Mouse (Mus musculus) ES-E14 (cell line): ENCODE data around the gene Washc2. TPM values are rescaled to one million over a fixed set of nuclear protein-coding genes. Genes with fewer than 3 reads are reported as not detected.
"Not testable (repeated sequence)": the region's sequence is repeated elsewhere in the genome, so short reads cannot be mapped to it uniquely, and the experiment has no call there.

Experiments
- DNase-seq: peaks from one replicate; pipeline ENCODE4 v3.0.0-alpha.2; 2013; ENCODE audit warnings: low read depth, low spot score
- H3K27ac ChIP-seq: 2 replicates; pipeline ENCODE4 v1.5.1; 2012; ENCODE audit warnings: low read depth, mild to moderate bottlenecking, low read length, moderate library complexity, mixed read lengths; ENCODE audit not compliant: poor library complexity, insufficient read depth, severe bottlenecking
- H3K36me3 ChIP-seq: 2 replicates; pipeline ENCODE4 v1.6.1; 2012; ENCODE audit warnings: mild to moderate bottlenecking, low read length, moderate library complexity, mixed read lengths; ENCODE audit not compliant: control insufficient read depth, poor library complexity, insufficient read depth, severe bottlenecking
- H3K4me1 ChIP-seq, 2 experiments: fragments of 150-350 bp in 1 of 2; sonication (generic) in 1 of 2; 2 replicates each; pipeline ENCODE4 v1.6.1; 2012; ENCODE audit warnings: low read length in 2 of 2, mild to moderate bottlenecking in 1 of 2, mixed read lengths in 1 of 2; ENCODE audit not compliant: control insufficient read depth in 2 of 2, insufficient read depth in 2 of 2, poor library complexity in 1 of 2
- H3K4me3 ChIP-seq, 2 experiments: fragments of 150-350 bp in 1 of 2; sonication (generic) in 1 of 2; 2 replicates each; pipeline ENCODE4 v1.5.1; 2012; ENCODE audit warnings: low read length in 2 of 2, low read depth in 1 of 2, mild to moderate bottlenecking in 1 of 2, mixed read lengths in 1 of 2; ENCODE audit not compliant: insufficient read depth in 1 of 2, poor library complexity in 1 of 2, severe bottlenecking in 1 of 2
- H3K9ac ChIP-seq: 2 replicates; pipeline ENCODE4 v1.6.1; 2012; ENCODE audit warnings: low read depth, mild to moderate bottlenecking, low read length, mixed read lengths; ENCODE audit not compliant: poor library complexity, insufficient read depth, severe bottlenecking
- H3K9me3 ChIP-seq: fragments of 150-350 bp; sonication (generic); 2 replicates; pipeline ENCODE4 v1.6.1; 2012; ENCODE audit warnings: low read depth, mild to moderate bottlenecking, low read length; ENCODE audit not compliant: control insufficient read depth, insufficient read depth
- CHD2 ChIP-seq: IDR thresholded peaks from 2 replicates; pipeline ENCODE4 v1.6.1; 2014; ENCODE audit warnings: mild to moderate bottlenecking, low read depth, low read length, inconsistent platforms
- HCFC1 ChIP-seq: IDR thresholded peaks from 2 replicates; pipeline ENCODE4 v1.6.1; 2012; ENCODE audit warnings: low read length, inconsistent platforms, borderline replicate concordance; ENCODE audit not compliant: insufficient read depth
- MAFK ChIP-seq: IDR thresholded peaks from 2 replicates; pipeline ENCODE4 v1.6.1; 2014; ENCODE audit warnings: mild to moderate bottlenecking, low read depth, low read length, inconsistent platforms; ENCODE audit not compliant: insufficient read depth
- ZC3H11A ChIP-seq: IDR thresholded peaks from 2 replicates; pipeline ENCODE4 v1.6.1; 2012; ENCODE audit warnings: low read depth, mild to moderate bottlenecking, inconsistent platforms, low read length, borderline replicate concordance
- ZNF384 ChIP-seq: IDR thresholded peaks from 2 replicates; pipeline ENCODE4 v1.6.1; 2012; ENCODE audit warnings: low read depth, low read length, inconsistent platforms
- in situ Hi-C, 2 experiments: fragments of 600-800 bp; cut with MboI; formaldehyde crosslinking; loops; one replicate each; pipeline ENCODE4 v1.15.1; 2025; ENCODE audit warnings: low sequenced_read_pairs in 2 of 2, inconsistent platforms in 1 of 2; ENCODE audit not compliant: unreplicated experiment in 2 of 2
- total RNA-seq: library from RNA; depleted of rRNA; stranded (reverse); fragments of 300-350 nt; gene quantifications from 2 replicates; pipeline ENCODE4 v1.2.3, GENCODE M21; 2012; rRNA removed

Gene Washc2
- 70.6 and 92.9 TPM in 2 replicates for total RNA-seq

DNA sequence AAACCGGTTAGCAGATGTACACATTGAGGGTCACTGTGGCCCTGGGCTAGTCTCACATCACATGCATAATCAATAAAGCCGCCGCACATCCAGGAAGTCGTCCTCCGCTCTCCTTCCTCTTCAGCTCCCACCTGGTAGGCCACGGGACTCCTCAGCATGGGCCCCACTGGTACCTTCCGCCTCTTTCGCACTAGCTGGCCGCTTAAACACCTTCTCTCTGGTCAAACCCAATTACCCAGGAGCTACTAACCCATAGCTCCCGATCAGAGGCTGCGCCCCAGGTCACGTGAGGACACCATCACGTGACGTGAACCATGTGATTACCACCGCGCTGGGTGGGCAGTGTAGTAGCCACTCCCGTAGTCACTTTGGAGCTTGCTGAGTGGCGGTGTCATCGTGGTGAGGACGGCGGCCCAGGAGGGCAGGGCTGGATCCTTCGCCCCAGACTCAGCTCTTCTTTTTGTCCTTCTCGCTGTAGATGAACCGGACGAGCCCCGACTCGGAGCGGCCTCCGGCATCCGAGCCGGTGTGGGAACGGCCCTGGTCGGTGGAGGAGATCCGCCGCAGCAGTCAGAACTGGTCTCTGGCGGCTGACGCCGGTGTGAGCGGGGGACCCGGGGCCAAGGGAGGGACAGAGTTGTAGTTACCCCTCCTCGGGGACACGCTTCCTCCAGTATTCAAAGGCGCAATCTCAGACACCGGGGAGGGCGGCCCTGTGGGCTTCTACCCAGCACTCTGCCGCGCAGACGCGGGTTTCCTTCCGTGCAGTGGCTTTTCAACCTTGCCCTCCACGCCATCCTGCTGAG is at the start of gene Washc2:
Gene Washc2 (plus strand): TSS at position 310 of the 806 bp plus-strand sequence.
- Histone ChIP-seq H3K4me3 (peak within 1 kb of the TSS; percentile 67 to 89), H3K36me3 (peaks cover 2% of the 10 kb centered on the region), H3K9me3 (no peaks in the 10 kb centered on the region), H3K9ac (peak within 1 kb of the TSS; percentile 90), H3K4me1 (peaks cover 0 to 2% of the 10 kb centered on the region in 2 experiments; a peak in 1 of 4 replicates), H3K27ac (peak within 1 kb of the TSS; percentile 72)
- TF ChIP-seq HCFC1 (0 out of 2 replicates have a peak, but pooled peaks have one; percentile 74), MAFK (peak; percentile 28; the same call in 1 of the 2 replicates), ZC3H11A (no peak)
- DNase-seq: peak; percentile 93
- in situ Hi-C loops: no loop called here

DNA sequence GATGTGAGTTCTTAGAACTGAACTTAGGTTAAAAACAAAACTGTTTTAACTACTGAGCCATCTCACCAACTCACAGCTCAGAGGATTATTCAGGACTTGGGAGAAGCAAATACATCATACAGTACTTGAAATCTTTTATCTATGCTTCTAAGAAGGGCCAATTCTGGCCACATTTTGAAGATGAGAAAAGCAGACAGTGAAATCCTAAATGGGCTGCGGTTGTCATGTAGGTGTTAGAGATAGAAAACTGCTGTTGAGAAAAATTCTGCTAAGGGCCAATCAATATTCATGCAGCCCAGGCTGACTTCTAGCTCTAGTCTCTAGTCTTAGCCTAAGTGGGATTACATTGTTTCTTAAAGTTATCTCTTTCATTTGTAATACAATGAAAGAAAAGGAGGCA is 41.5 kb upstream of the Washc2 start:
- TF ChIP-seq ZNF384 (no peak), MAFK (no peak), HCFC1 (no peak)
- H3K4me3 ChIP-seq: no peak overlapping the region
- no peak overlapping the region for H3K9ac ChIP-seq
- in situ Hi-C loops: no loop called here
- no peaks in the 10 kb centered on the region for H3K36me3 ChIP-seq
- H3K4me1 ChIP-seq: no peaks in the 10 kb centered on the region
- H3K9me3 ChIP-seq: no peaks in the 10 kb centered on the region
- no peak for DNase-seq
- no peak overlapping the region for H3K27ac ChIP-seq

DNA sequence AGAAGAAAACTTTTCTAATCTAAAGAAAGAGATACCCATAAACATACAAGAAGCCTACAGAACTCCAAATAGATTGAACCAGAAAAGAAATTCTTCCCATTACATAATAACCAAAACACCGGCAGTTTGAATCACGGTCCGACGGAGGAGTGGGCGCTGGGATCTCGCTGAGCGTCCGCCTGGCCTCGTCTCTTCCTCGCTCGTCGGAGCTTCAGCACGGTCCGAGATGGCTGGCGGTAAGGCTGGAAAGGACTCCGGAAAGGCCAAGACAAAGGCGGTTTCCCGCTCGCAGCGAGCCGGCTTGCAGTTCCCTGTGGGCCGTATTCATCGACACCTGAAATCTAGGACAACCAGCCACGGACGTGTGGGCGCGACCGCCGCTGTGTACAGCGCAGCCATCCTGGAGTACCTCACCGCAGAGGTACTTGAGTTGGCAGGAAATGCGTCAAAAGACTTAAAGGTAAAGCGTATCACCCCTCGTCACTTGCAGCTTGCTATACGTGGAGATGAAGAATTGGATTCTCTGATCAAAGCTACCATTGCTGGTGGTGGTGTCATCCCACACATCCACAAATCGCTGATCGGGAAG is 34.2 kb upstream of the Washc2 start:
- in situ Hi-C loops, H3K27ac ChIP-seq, H3K4me3 ChIP-seq, DNase-seq, H3K4me1 ChIP-seq, H3K9ac ChIP-seq, H3K36me3 ChIP-seq, H3K9me3 ChIP-seq: not testable (repeated sequence)

DNA sequence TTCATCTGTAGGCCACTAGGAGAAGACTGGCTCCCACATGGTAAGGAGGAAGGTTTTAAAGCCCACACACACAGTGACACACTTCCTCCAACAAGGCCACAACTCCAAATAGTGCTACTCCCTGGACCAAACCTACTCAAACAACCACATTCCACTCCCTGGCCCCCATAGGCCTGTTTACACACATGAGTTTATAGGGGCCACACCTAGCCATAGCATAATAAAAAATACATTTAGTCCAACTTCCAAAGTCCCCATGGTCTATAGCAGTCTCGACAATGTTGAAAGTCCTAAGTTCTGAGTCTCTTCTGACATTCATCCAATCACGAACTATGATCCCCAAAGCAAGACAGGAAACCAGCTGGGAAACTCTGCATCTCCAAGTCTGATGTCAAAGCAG is 29.5 kb upstream of the Washc2 start:
- TF ChIP-seq HCFC1: no peak
- TF ChIP-seq ZC3H11A: no peak
- TF ChIP-seq CHD2: no peak
- TF ChIP-seq MAFK: no peak
- TF ChIP-seq ZNF384: no peak
- no peaks in the 10 kb centered on the region for H3K4me1 ChIP-seq
- no peaks in the 10 kb centered on the region for H3K9me3 ChIP-seq
- no peak overlapping the region for H3K4me3 ChIP-seq
- H3K36me3 ChIP-seq: no peaks in the 10 kb centered on the region; the same call in 1 of the 2 replicates
- no peak overlapping the region for H3K27ac ChIP-seq
- no peak overlapping the region for H3K9ac ChIP-seq
- no peak for DNase-seq
- in situ Hi-C loops: no loop called here
